Mouse (Mus musculus): ENCODE results near the gene Rasd1. TPM values are rescaled to one million over a fixed set of nuclear protein-coding genes. Genes with fewer than 3 reads are reported as not detected.

The Rasd1 gene
- polyA plus RNA-seq, 2 experiments = 0.37 to 0.52 TPM

DNA sequence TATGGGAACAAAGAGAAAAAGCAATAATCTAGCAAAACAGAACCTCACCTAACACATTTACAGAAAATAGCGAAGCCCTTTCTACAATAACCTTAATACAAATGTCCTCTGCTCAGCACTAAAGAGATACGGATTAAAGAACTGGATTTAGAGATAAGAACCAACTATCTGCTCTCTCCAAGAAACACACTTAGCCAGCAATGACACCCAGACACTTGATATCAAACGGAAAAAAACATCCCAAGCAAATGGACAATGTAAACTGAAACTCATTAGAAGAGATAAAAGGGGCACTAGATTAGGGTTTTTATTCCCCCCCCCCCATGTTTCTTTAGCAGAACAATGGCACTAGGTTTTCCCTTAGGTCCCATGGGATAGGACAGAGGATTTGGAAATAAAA lies 45.3 kb downstream of the Rasd1 start:
- Histone ChIP-seq H3K27me3 (ENCODE audit: control insufficient read depth, insufficient read depth, low read length) (no peaks in the 10 kb centered on the region), H3K4me1 (replicated peaks; ENCODE audit: control insufficient read depth in 2 of 2, insufficient read depth in 2 of 2, low read length in 1 of 2) (peaks cover 20 to 32% of the 10 kb centered on the region in 2 experiments), H3K9me3 (ENCODE audit: control insufficient read depth, low read length) (no peaks in the 10 kb centered on the region), H3K9ac (replicated peaks) (no peak overlapping the region; the same call in 1 of the 2 replicates), H3K4me2 (ENCODE audit: low read depth) (peak overlapping the region; percentile 52), H3K36me3 (replicated peaks; ENCODE audit: control insufficient read depth, insufficient read depth, low read depth) (no peaks in the 10 kb centered on the region), H3K4me3 (ENCODE audit: insufficient read depth in 1 of 2, low read depth in 2 of 2, low read length in 2 of 2) (no peak overlapping the region), H3K27ac (peak overlapping the region; percentile 8)
- WGBS (ENCODE audit: insufficient replicate concordance) = 9% methylated on average over 3 of the region's 3 CpGs
- DNase-seq (ENCODE audit: low read depth in 3 of 3, low spot score in 3 of 3) (peak; percentile 35 to 42 (median 41)), ATAC-seq (ENCODE audit: insufficient read depth) (peak; percentile 73)
- TF ChIP-seq CTCF (IDR thresholded peaks at IDR 0.05; ENCODE audit: low read depth) (no peak), EP300 (IDR thresholded peaks at IDR 0.05; ENCODE audit: low read depth) (peak; percentile 86)

GRCm38 (mm10) chr11:59918014-59918413 lies 46.7 kb downstream of the Rasd1 start:
- H3K4me2 ChIP-seq (ENCODE audit: low read depth) = no peak overlapping the region
- no peak for DNase-seq (ENCODE audit: low read depth in 3 of 3, low spot score in 3 of 3)
- peaks cover 20 to 32% of the 10 kb centered on the region in 2 experiments for H3K4me1 ChIP-seq (replicated peaks; ENCODE audit: control insufficient read depth in 2 of 2, insufficient read depth in 2 of 2, low read length in 1 of 2)
- no peak for ATAC-seq (ENCODE audit: insufficient read depth)
- no peaks in the 10 kb centered on the region for H3K27me3 ChIP-seq (ENCODE audit: control insufficient read depth, insufficient read depth, low read length)
- no peaks in the 10 kb centered on the region for H3K36me3 ChIP-seq (replicated peaks; ENCODE audit: control insufficient read depth, insufficient read depth, low read depth)
- no peak overlapping the region for H3K9ac ChIP-seq (replicated peaks)
- no peak overlapping the region for H3K27ac ChIP-seq
- WGBS (ENCODE audit: insufficient replicate concordance) = 11% methylated on average over 4 of the region's 4 CpGs
- TF ChIP-seq CTCF (IDR thresholded peaks at IDR 0.05; ENCODE audit: low read depth) (no peak), EP300 (IDR thresholded peaks at IDR 0.05; ENCODE audit: low read depth) (no peak)
- no peak overlapping the region for H3K4me3 ChIP-seq (ENCODE audit: insufficient read depth in 1 of 2, low read depth in 2 of 2, low read length in 2 of 2)
- no peaks in the 10 kb centered on the region for H3K9me3 ChIP-seq (ENCODE audit: control insufficient read depth, low read length)

- no peak overlapping the region for H3K27ac ChIP-seq
- no peak overlapping the region for H3K4me2 ChIP-seq (ENCODE audit: low read depth)
- no peaks in the 10 kb centered on the region for H3K27me3 ChIP-seq (ENCODE audit: control insufficient read depth, insufficient read depth, low read length)
- no peak overlapping the region for H3K4me3 ChIP-seq (ENCODE audit: insufficient read depth in 1 of 2, low read depth in 2 of 2, low read length in 2 of 2)
- DNase-seq (ENCODE audit: low read depth in 3 of 3, low spot score in 3 of 3) (no peak), ATAC-seq (ENCODE audit: insufficient read depth) (no peak)
- TF ChIP-seq EP300 (IDR thresholded peaks at IDR 0.05; ENCODE audit: low read depth) (no peak), CTCF (IDR thresholded peaks at IDR 0.05; ENCODE audit: low read depth) (no peak)
- H3K4me1 ChIP-seq (replicated peaks; ENCODE audit: control insufficient read depth in 2 of 2, insufficient read depth in 2 of 2, low read length in 1 of 2) = peaks cover 0 to 15% of the 10 kb centered on the region in 2 experiments; a peak in 3 of 4 replicates
- no peak overlapping the region for H3K9ac ChIP-seq (replicated peaks)
- H3K36me3 ChIP-seq (replicated peaks; ENCODE audit: control insufficient read depth, insufficient read depth, low read depth) = no peaks in the 10 kb centered on the region
- no peaks in the 10 kb centered on the region for H3K9me3 ChIP-seq (ENCODE audit: control insufficient read depth, low read length)
- WGBS (ENCODE audit: insufficient replicate concordance) = 69% methylated on average over 4 of the region's 4 CpGs
These were observed 51.0 kb downstream of the Rasd1 start for GRCm38 (mm10) chr11:59913702-59914101.

Other genes with a start within 250 kb of the Rasd1 start
- gene Pld6, start 177.3 kb downstream of the Rasd1 start, polyA plus RNA-seq (2012; rRNA removed) = 1.9 TPM in 2 replicates
- 0.50 and 0.68 TPM in 2 replicates for gene Pld6, start 177.3 kb downstream of the Rasd1 start, polyA plus RNA-seq (2014; fragmentation: Nextera tagmentation; extraction: Ambion mirVana)
- 10.8 and 11.1 TPM in 2 replicates for gene Flcn, start 154.9 kb downstream of the Rasd1 start, polyA plus RNA-seq (2012; rRNA removed)
- 7.2 and 8.9 TPM in 2 replicates for gene Flcn, start 154.9 kb downstream of the Rasd1 start, polyA plus RNA-seq (2014; fragmentation: Nextera tagmentation; extraction: Ambion mirVana)
- 8.5 and 8.9 TPM in 2 replicates for gene Nt5m, start 125.5 kb downstream of the Rasd1 start, polyA plus RNA-seq (2012; rRNA removed)
- 10.0 and 10.6 TPM in 2 replicates for gene Nt5m, start 125.5 kb downstream of the Rasd1 start, polyA plus RNA-seq (2014; fragmentation: Nextera tagmentation; extraction: Ambion mirVana)
- gene Cops3, start 125.1 kb downstream of the Rasd1 start, polyA plus RNA-seq (2012; rRNA removed) = 26.2 and 33.5 TPM in 2 replicates
- gene Cops3, start 125.1 kb downstream of the Rasd1 start, polyA plus RNA-seq (2014; fragmentation: Nextera tagmentation; extraction: Ambion mirVana) = 108 and 112 TPM in 2 replicates
- gene Med9, start 16.7 kb downstream of the Rasd1 start, polyA plus RNA-seq (2012; rRNA removed) = 9.4 and 11.2 TPM in 2 replicates
- gene Med9, start 16.7 kb downstream of the Rasd1 start, polyA plus RNA-seq (2014; fragmentation: Nextera tagmentation; extraction: Ambion mirVana) = 15.9 and 18.0 TPM in 2 replicates
- 5.2 and 6.2 TPM in 2 replicates for gene Pemt, start 81.5 kb upstream of the Rasd1 start, polyA plus RNA-seq (2012; rRNA removed)
- 8.8 and 9.0 TPM in 2 replicates for gene Pemt, start 81.5 kb upstream of the Rasd1 start, polyA plus RNA-seq (2014; fragmentation: Nextera tagmentation; extraction: Ambion mirVana)
- 7.2 and 7.8 TPM in 2 replicates for gene Rai1, start 140.1 kb upstream of the Rasd1 start, polyA plus RNA-seq (2012; rRNA removed)
- gene Rai1, start 140.1 kb upstream of the Rasd1 start, polyA plus RNA-seq (2014; fragmentation: Nextera tagmentation; extraction: Ambion mirVana) = 4.5 and 5.3 TPM in 2 replicates

Measured in liver, embryonic 14.5 days (tissue).